Mouse (Mus musculus): ENCODE results near the gene Olfr1317. TPM values are rescaled to one million over a fixed set of nuclear protein-coding genes. Genes with fewer than 3 reads are reported as not detected.

Gene Olfr1317
- not detected for total RNA-seq (2021)
- not detected in 2 replicates for polyA plus RNA-seq (2012; rRNA removed)
- long read RNA-seq: 0 reads

DNA sequence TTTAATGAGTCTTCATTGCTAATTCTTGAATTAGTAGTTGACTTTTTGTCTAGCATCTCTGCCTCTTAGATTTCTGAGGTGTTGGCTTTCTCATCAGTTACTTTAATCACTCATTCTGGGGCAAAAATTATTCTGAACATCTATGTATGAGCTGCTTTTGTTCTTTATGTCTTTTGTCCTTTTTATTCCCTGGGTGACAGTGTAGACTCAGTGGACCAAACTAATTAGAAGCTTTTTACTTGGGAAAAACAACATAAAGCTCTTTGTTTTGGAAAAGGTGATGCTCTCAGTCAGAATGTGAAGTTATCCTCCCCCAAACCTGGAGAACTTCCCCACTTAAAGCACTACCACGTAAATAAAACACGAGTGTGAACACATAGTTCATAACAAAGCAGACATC is at the start of gene Olfr1317:
TSS of gene Olfr1317 (plus strand) at position 301 of the 400 bp plus-strand sequence.
- no peaks in the 10 kb centered on the region for H3K4me1 ChIP-seq (ENCODE audit: control insufficient read depth, insufficient read depth, low read length)
- TF ChIP-seq POLR2A (IDR thresholded peaks at IDR 0.05; ENCODE audit: insufficient read depth, low read depth, low read length) (no peak), EP300 (IDR thresholded peaks at IDR 0.05; ENCODE audit: insufficient read depth, low read depth, low read length) (no peak), CTCF (IDR thresholded peaks at IDR 0.05) (no peak)
- H3K79me2 ChIP-seq (replicated peaks; ENCODE audit: control insufficient read depth, insufficient read depth, low read length): no peaks in the 10 kb centered on the region
- no peaks in the 10 kb centered on the region for H3K36me3 ChIP-seq (ENCODE audit: control insufficient read depth, insufficient read depth, low read length)
- 58% methylated on average over 2 of the region's 2 CpGs for WGBS
- H3K4me3 ChIP-seq: no peak within 1 kb of the TSS
- no peak within 1 kb of the TSS for H3K9ac ChIP-seq (ENCODE audit: low read depth, low read length)
- no peak within 1 kb of the TSS for H3K27ac ChIP-seq
- intact Hi-C loops (cut with DNase I): no loop called here
- H3K27me3 ChIP-seq (ENCODE audit: control insufficient read depth, insufficient read depth, low read length): no peaks in the 10 kb centered on the region
- DNase-seq: no peak

DNA sequence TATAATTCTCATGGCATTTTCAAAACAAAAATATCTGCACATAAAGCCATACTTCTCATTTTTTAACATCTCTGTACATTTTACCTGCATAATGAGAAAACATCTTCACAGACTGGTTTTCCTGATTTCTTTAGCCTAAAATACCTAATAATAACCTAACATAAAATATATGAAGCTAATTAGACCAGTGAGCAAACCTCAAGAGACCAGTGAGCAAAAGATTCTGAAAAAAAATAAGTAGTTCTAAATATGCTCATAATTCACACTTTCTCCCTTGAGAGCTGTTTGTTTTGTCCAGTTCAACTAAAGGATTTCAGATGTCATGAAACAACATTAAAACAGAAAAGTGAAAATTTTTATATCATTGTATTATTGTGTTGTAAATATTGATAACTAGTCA is 43.4 kb upstream of the Olfr1317 start, which contains the start of gene Olfr1314:
TSS of gene Olfr1314 (minus strand) at position 101 of the 400 bp plus-strand sequence.
- DNase-seq: no peak
- Histone ChIP-seq H3K36me3 (ENCODE audit: control insufficient read depth, insufficient read depth, low read length) (no peaks in the 10 kb centered on the region), H3K27ac (no peak within 1 kb of the TSS), H3K4me3 (no peak within 1 kb of the TSS), H3K27me3 (ENCODE audit: control insufficient read depth, insufficient read depth, low read length) (no peaks in the 10 kb centered on the region), H3K79me2 (replicated peaks; ENCODE audit: control insufficient read depth, insufficient read depth, low read length) (no peaks in the 10 kb centered on the region), H3K4me1 (ENCODE audit: control insufficient read depth, insufficient read depth, low read length) (no peaks in the 10 kb centered on the region), H3K9ac (ENCODE audit: low read depth, low read length) (no peak within 1 kb of the TSS)
- no peak for TF ChIP-seq POLR2A (IDR thresholded peaks at IDR 0.05; ENCODE audit: insufficient read depth, low read depth, low read length)
- no peak for TF ChIP-seq EP300 (IDR thresholded peaks at IDR 0.05; ENCODE audit: insufficient read depth, low read depth, low read length)
- TF ChIP-seq CTCF (IDR thresholded peaks at IDR 0.05): no peak
- intact Hi-C loops (cut with DNase I): no loop called here

DNA sequence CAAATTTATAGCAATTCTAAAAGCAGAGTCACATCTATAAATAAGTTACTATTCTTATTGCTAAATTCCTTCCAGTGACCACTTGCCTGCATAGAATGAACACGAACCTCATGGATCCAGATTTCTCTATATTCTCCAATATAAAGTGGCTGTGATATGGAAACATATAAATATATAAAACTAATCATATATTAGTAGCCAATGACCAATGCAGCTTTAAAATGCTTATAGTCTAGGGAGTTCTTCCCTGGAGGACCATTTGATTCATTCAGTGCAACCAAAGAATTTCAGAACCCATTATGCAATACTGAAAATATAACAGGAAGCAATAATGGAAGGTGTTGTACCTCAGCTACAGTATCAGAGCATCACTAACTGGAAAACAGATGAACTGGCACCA is 24.8 kb upstream of the Olfr1317 start, which contains the start of gene Olfr1315-ps1:
TSS of gene Olfr1315-ps1 (minus strand) at position 101 of the 400 bp plus-strand sequence.
- no peaks in the 10 kb centered on the region for H3K4me1 ChIP-seq (ENCODE audit: control insufficient read depth, insufficient read depth, low read length)
- no peak for DNase-seq
- no peaks in the 10 kb centered on the region for H3K36me3 ChIP-seq (ENCODE audit: control insufficient read depth, insufficient read depth, low read length)
- no peak within 1 kb of the TSS for H3K27ac ChIP-seq
- 61% methylated on average over 1 of the region's 1 CpGs for WGBS
- TF ChIP-seq POLR2A (IDR thresholded peaks at IDR 0.05; ENCODE audit: insufficient read depth, low read depth, low read length) (no peak), CTCF (IDR thresholded peaks at IDR 0.05) (no peak), EP300 (IDR thresholded peaks at IDR 0.05; ENCODE audit: insufficient read depth, low read depth, low read length) (no peak)
- H3K79me2 ChIP-seq (replicated peaks; ENCODE audit: control insufficient read depth, insufficient read depth, low read length): no peaks in the 10 kb centered on the region
- H3K9ac ChIP-seq (ENCODE audit: low read depth, low read length): no peak within 1 kb of the TSS
- intact Hi-C loops (cut with DNase I): no loop called here
- no peak within 1 kb of the TSS for H3K4me3 ChIP-seq
- no peaks in the 10 kb centered on the region for H3K27me3 ChIP-seq (ENCODE audit: control insufficient read depth, insufficient read depth, low read length)

DNA sequence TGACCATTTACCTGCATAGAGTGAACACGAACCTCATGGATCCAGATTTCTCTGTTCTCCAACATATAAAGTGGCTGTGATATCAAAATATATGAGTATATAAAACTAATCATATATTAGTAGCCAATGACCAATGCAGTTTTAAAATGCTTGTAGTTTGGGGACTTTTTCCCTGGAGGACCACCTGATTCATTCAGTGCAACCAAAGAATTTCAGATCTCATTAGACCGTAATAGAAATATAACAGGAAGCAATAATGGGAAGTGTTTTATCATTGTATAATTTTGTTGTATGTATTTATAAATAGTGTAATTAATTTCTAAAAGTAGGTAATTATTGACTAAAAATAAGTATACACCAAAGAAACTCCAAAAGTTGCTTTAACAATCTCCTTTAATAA is 5.3 kb upstream of the Olfr1317 start, which contains the start of gene Olfr1316:
TSS of gene Olfr1316 (minus strand) at position 101 of the 400 bp plus-strand sequence.
- no peak for DNase-seq
- no peaks in the 10 kb centered on the region for H3K79me2 ChIP-seq (replicated peaks; ENCODE audit: control insufficient read depth, insufficient read depth, low read length)
- TF ChIP-seq EP300 (IDR thresholded peaks at IDR 0.05; ENCODE audit: insufficient read depth, low read depth, low read length) (no peak), POLR2A (IDR thresholded peaks at IDR 0.05; ENCODE audit: insufficient read depth, low read depth, low read length) (no peak), CTCF (IDR thresholded peaks at IDR 0.05) (no peak)
- H3K4me3 ChIP-seq: no peak within 1 kb of the TSS
- no peak within 1 kb of the TSS for H3K27ac ChIP-seq
- no peak within 1 kb of the TSS for H3K9ac ChIP-seq (ENCODE audit: low read depth, low read length)
- no peaks in the 10 kb centered on the region for H3K4me1 ChIP-seq (ENCODE audit: control insufficient read depth, insufficient read depth, low read length)
- H3K27me3 ChIP-seq (ENCODE audit: control insufficient read depth, insufficient read depth, low read length): no peaks in the 10 kb centered on the region
- no peaks in the 10 kb centered on the region for H3K36me3 ChIP-seq (ENCODE audit: control insufficient read depth, insufficient read depth, low read length)
- intact Hi-C loops (cut with DNase I): no loop called here
- WGBS: 77% methylated on average over 2 of the region's 2 CpGs

DNA sequence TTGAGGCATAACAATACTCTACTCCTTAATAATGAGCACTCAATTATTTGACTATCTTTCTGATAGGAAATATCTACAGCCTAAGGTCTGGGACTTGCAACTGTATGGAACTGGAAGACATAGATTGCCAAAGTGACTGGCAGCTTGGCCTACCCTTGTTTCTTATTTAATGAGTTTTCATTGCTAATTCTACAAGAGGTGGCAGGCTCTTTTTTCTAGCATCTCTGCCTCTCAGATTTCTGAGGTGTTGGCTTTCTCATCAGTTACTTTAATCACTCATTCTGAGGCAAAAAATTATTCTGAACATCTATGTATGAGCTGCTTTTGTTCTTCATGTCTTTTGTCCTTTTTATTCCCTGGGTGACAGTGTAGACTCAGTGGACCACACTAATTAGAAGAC is 13.8 kb downstream of the Olfr1317 start, which contains the start of gene Olfr1318:
TSS of gene Olfr1318 (plus strand) at position 301 of the 400 bp plus-strand sequence.
- DNase-seq: no peak
- no peaks in the 10 kb centered on the region for H3K4me1 ChIP-seq (ENCODE audit: control insufficient read depth, insufficient read depth, low read length)
- intact Hi-C loops (cut with DNase I): no loop called here
- H3K27ac ChIP-seq: no peak within 1 kb of the TSS
- no peak within 1 kb of the TSS for H3K4me3 ChIP-seq
- H3K9ac ChIP-seq (ENCODE audit: low read depth, low read length): no peak within 1 kb of the TSS
- no peak for TF ChIP-seq POLR2A (IDR thresholded peaks at IDR 0.05; ENCODE audit: insufficient read depth, low read depth, low read length)
- no peak for TF ChIP-seq EP300 (IDR thresholded peaks at IDR 0.05; ENCODE audit: insufficient read depth, low read depth, low read length)
- TF ChIP-seq CTCF (IDR thresholded peaks at IDR 0.05): no peak
- H3K79me2 ChIP-seq (replicated peaks; ENCODE audit: control insufficient read depth, insufficient read depth, low read length): no peaks in the 10 kb centered on the region
- no peaks in the 10 kb centered on the region for H3K36me3 ChIP-seq (ENCODE audit: control insufficient read depth, insufficient read depth, low read length)
- H3K27me3 ChIP-seq (ENCODE audit: control insufficient read depth, insufficient read depth, low read length): no peaks in the 10 kb centered on the region

Other genes starting within 250 kb of the Olfr1317 start
- gene Olfr1306, start 224.1 kb upstream of the Olfr1317 start, total RNA-seq (2021): not detected
- gene Olfr1306, start 224.1 kb upstream of the Olfr1317 start, polyA plus RNA-seq (2012; rRNA removed): not detected in 2 replicates
- not detected for gene Olfr1307, start 190.9 kb upstream of the Olfr1317 start, total RNA-seq (2021)
- gene Olfr1307, start 190.9 kb upstream of the Olfr1317 start, polyA plus RNA-seq (2012; rRNA removed): not detected in 2 replicates
- not detected for gene Olfr1308, start 175.4 kb upstream of the Olfr1317 start, total RNA-seq (2021)
- not detected in 2 replicates for gene Olfr1308, start 175.4 kb upstream of the Olfr1317 start, polyA plus RNA-seq (2012; rRNA removed)
- gene Olfr1309, start 150.0 kb upstream of the Olfr1317 start, total RNA-seq (2021): not detected
- gene Olfr1309, start 150.0 kb upstream of the Olfr1317 start, polyA plus RNA-seq (2012; rRNA removed): not detected in 2 replicates
- not detected for gene Olfr1310, start 127.6 kb upstream of the Olfr1317 start, total RNA-seq (2021)
- not detected in 2 replicates for gene Olfr1310, start 127.6 kb upstream of the Olfr1317 start, polyA plus RNA-seq (2012; rRNA removed)
- gene Olfr1311, start 115.9 kb upstream of the Olfr1317 start, total RNA-seq (2021): not detected
- not detected in 2 replicates for gene Olfr1311, start 115.9 kb upstream of the Olfr1317 start, polyA plus RNA-seq (2012; rRNA removed)
- not detected for gene Olfr1312, start 90.1 kb upstream of the Olfr1317 start, total RNA-seq (2021)
- gene Olfr1312, start 90.1 kb upstream of the Olfr1317 start, polyA plus RNA-seq (2012; rRNA removed): not detected in 2 replicates
- not detected for gene Olfr1313, start 62.5 kb upstream of the Olfr1317 start, total RNA-seq (2021)
- not detected in 2 replicates for gene Olfr1313, start 62.5 kb upstream of the Olfr1317 start, polyA plus RNA-seq (2012; rRNA removed)
- gene Olfr1314, start 43.5 kb upstream of the Olfr1317 start, total RNA-seq (2021): not detected
- not detected in 2 replicates for gene Olfr1314, start 43.5 kb upstream of the Olfr1317 start, polyA plus RNA-seq (2012; rRNA removed)
- not detected for gene Olfr1315-ps1, start 24.9 kb upstream of the Olfr1317 start, total RNA-seq (2021)
- gene Olfr1315-ps1, start 24.9 kb upstream of the Olfr1317 start, polyA plus RNA-seq (2012; rRNA removed): not detected in 2 replicates
- not detected for gene Olfr1316, start 5.4 kb upstream of the Olfr1317 start, total RNA-seq (2021)
- not detected in 2 replicates for gene Olfr1316, start 5.4 kb upstream of the Olfr1317 start, polyA plus RNA-seq (2012; rRNA removed)
- not detected for gene Olfr1318, start 13.9 kb downstream of the Olfr1317 start, total RNA-seq (2021)
- gene Olfr1318, start 13.9 kb downstream of the Olfr1317 start, polyA plus RNA-seq (2012; rRNA removed): not detected in 2 replicates
- 1 to 10 TPM; 2.3 TPM for gene Lpcat4, start 99.1 kb downstream of the Olfr1317 start, total RNA-seq (2021)
- gene Lpcat4, start 99.1 kb downstream of the Olfr1317 start, polyA plus RNA-seq (2012; rRNA removed): 6.3 and 11.4 TPM in 2 replicates
- gene Nutm1, start 119.0 kb downstream of the Olfr1317 start, total RNA-seq (2021): not detected
- not detected in 2 replicates for gene Nutm1, start 119.0 kb downstream of the Olfr1317 start, polyA plus RNA-seq (2012; rRNA removed)
- 10 to 100 TPM; 61.8 to 65.4 TPM for gene Nop10, start 121.6 kb downstream of the Olfr1317 start, total RNA-seq (2021)
- gene Nop10, start 121.6 kb downstream of the Olfr1317 start, polyA plus RNA-seq (2012; rRNA removed): 89.0 and 113 TPM in 2 replicates
- gene Slc12a6, start 125.5 kb downstream of the Olfr1317 start, total RNA-seq (2021): 10 to 100 TPM; 31.1 to 32.9 TPM
- 23.2 and 44.3 TPM in 2 replicates for gene Slc12a6, start 125.5 kb downstream of the Olfr1317 start, polyA plus RNA-seq (2012; rRNA removed)
- gene Gm21985, start 126.0 kb downstream of the Olfr1317 start, total RNA-seq (2021): 1 to 10 TPM in 1 of 2 experiments, under 1 TPM in 1; 0.42 to 1.1 TPM
- not detected in 2 replicates for gene Gm21985, start 126.0 kb downstream of the Olfr1317 start, polyA plus RNA-seq (2012; rRNA removed)
- gene Emc4, start 227.7 kb downstream of the Olfr1317 start, total RNA-seq (2021): 10 to 100 TPM; 63.6 to 68.4 TPM
- gene Emc4, start 227.7 kb downstream of the Olfr1317 start, polyA plus RNA-seq (2012; rRNA removed): 82.1 and 135 TPM in 2 replicates
- 1 to 10 TPM; 3.9 to 4.4 TPM for gene Katnbl1, start 238.9 kb downstream of the Olfr1317 start, total RNA-seq (2021)
- 1.2 and 2.7 TPM in 2 replicates for gene Katnbl1, start 238.9 kb downstream of the Olfr1317 start, polyA plus RNA-seq (2012; rRNA removed)